Mouse (Mus musculus) layer of hippocampus, adult 2 months (tissue): ENCODE measurements at regions not wholly inside any gene's neighbourhood (a gene's known extent, or its start where the extent isn't known, plus 50 kb on each side); places are given as distances from the start of the nearest gene placed in this dataset.

Source experiments
- DNase-seq, 2 experiments: peaks; one replicate each; pipeline ENCODE4 v3.0.0; 2022; ENCODE audit warnings: low spot score in 2 of 2
- H3K27ac ChIP-seq: fragments of 200-600 bp; 2 replicates; pipeline ENCODE4 v1.8.1; 2022
- H3K4me3 ChIP-seq: fragments of 200-600 bp; 2 replicates; pipeline ENCODE4 v1.8.1; 2022; ENCODE audit warnings: mild to moderate bottlenecking
- CTCF ChIP-seq: fragments of 200-600 bp; conservative IDR thresholded peaks from 2 replicates; pipeline ENCODE4 v1.8.1; 2022; ENCODE audit warnings: antibody characterized with exemption, mild to moderate bottlenecking, moderate library complexity

- Histone ChIP-seq H3K27ac (peak overlapping the region; percentile 100), H3K4me3 (no peak overlapping the region)
- DNase-seq: no peak
- no peak for TF ChIP-seq CTCF
These were observed 89.9 kb downstream of the 1700001O22Rik start for GRCm38 (mm10) chr2:30713535-30713934.

- Histone ChIP-seq H3K27ac (peak overlapping the region; percentile 100), H3K4me3 (no peak overlapping the region)
- TF ChIP-seq CTCF: no peak
- no peak for DNase-seq
These were observed 90.5 kb downstream of the 1700001O22Rik start for GRCm38 (mm10) chr2:30712841-30713401.

- Histone ChIP-seq H3K27ac (peak overlapping the region; percentile 100), H3K4me3 (peak overlapping the region; percentile 55)
- no peak for TF ChIP-seq CTCF
- DNase-seq: peak; percentile 80 to 86
These were observed 91.5 kb downstream of the 1700001O22Rik start for GRCm38 (mm10) chr2:30711853-30712498.

GRCm38 (mm10) chr2:30711476-30711852 is 92.0 kb downstream of the 1700001O22Rik start:
- peak overlapping the region; percentile 55 for H3K4me3 ChIP-seq
- no peak for DNase-seq
- peak overlapping the region; percentile 100 for H3K27ac ChIP-seq
- TF ChIP-seq CTCF: no peak

- no peak for TF ChIP-seq CTCF
- Histone ChIP-seq H3K27ac (peak overlapping the region; percentile 100), H3K4me3 (no peak overlapping the region)
- no peak for DNase-seq
These were observed 92.6 kb downstream of the 1700001O22Rik start for GRCm38 (mm10) chr2:30710895-30711294.

- peak overlapping the region; percentile 100 for H3K27ac ChIP-seq
- no peak overlapping the region for H3K4me3 ChIP-seq
- no peak for DNase-seq
- no peak for TF ChIP-seq CTCF
These were observed 94.0 kb downstream of the 1700001O22Rik start for GRCm38 (mm10) chr2:30709386-30709884.

- Histone ChIP-seq H3K27ac (peak overlapping the region; percentile 100), H3K4me3 (no peak overlapping the region)
- no peak for TF ChIP-seq CTCF
- DNase-seq: no peak
These were observed 94.6 kb downstream of the 1700001O22Rik start for GRCm38 (mm10) chr2:30708762-30709385.

- peak overlapping the region; percentile 100 for H3K27ac ChIP-seq
- peak overlapping the region; percentile 60 for H3K4me3 ChIP-seq
- peak in 1 of 2 experiments; percentile 75 for DNase-seq
- TF ChIP-seq CTCF: no peak
These were observed 95.3 kb downstream of the 1700001O22Rik start for GRCm38 (mm10) chr2:30708001-30708683.

GRCm38 (mm10) chr2:30707099-30708000 is 96.1 kb downstream of the 1700001O22Rik start:
- Histone ChIP-seq H3K4me3 (peak overlapping the region; percentile 60), H3K27ac (peak overlapping the region; percentile 100)
- no peak for DNase-seq
- peak; percentile 54 for TF ChIP-seq CTCF

- H3K27ac ChIP-seq: peak overlapping the region; percentile 73; the same call in 1 of the 2 replicates
- no peak overlapping the region for H3K4me3 ChIP-seq
- no peak for DNase-seq
- no peak for TF ChIP-seq CTCF
These were observed 97.4 kb downstream of the 1700001O22Rik start for GRCm38 (mm10) chr2:30706036-30706435.

GRCm38 (mm10) chr2:30703308-30703707 is 100.2 kb downstream of the 1700001O22Rik start:
- DNase-seq: no peak
- Histone ChIP-seq H3K27ac (peak overlapping the region; percentile 78; the same call in 1 of the 2 replicates), H3K4me3 (no peak overlapping the region)
- TF ChIP-seq CTCF: no peak

GRCm38 (mm10) chr2:30702711-30703110 is 100.8 kb downstream of the 1700001O22Rik start:
- H3K27ac ChIP-seq: peak overlapping the region; percentile 78
- TF ChIP-seq CTCF: no peak
- no peak overlapping the region for H3K4me3 ChIP-seq
- no peak for DNase-seq
